Mouse (Mus musculus) brain, embryonic 14.5 days (tissue): ENCODE measurements at regions not wholly inside any gene's neighbourhood (a gene's known extent, or its start where the extent isn't known, plus 50 kb on each side); places are given as distances from the start of the nearest gene placed in this dataset.

Source experiments
- DNase-seq: peaks from one replicate; pipeline ENCODE4 v3.0.0-alpha.2; 2011; ENCODE audit warnings: low read depth
- CTCF ChIP-seq: fragments of 200-500 bp; IDR thresholded peaks from 2 replicates; pipeline ENCODE4 v1.5.1; 2012; ENCODE audit warnings: inconsistent platforms, mild to moderate bottlenecking, moderate library complexity, borderline replicate concordance; ENCODE audit not compliant: insufficient read depth, insufficient read length; ENCODE audit errors: extremely low read depth
- POLR2A ChIP-seq: fragments of 200-500 bp; IDR thresholded peaks from 2 replicates; pipeline ENCODE4 v1.6.1; 2012; ENCODE audit warnings: mild to moderate bottlenecking, inconsistent platforms, borderline replicate concordance; ENCODE audit not compliant: poor library complexity, insufficient read depth, insufficient read length, severe bottlenecking; ENCODE audit errors: extremely low read depth

DNA sequence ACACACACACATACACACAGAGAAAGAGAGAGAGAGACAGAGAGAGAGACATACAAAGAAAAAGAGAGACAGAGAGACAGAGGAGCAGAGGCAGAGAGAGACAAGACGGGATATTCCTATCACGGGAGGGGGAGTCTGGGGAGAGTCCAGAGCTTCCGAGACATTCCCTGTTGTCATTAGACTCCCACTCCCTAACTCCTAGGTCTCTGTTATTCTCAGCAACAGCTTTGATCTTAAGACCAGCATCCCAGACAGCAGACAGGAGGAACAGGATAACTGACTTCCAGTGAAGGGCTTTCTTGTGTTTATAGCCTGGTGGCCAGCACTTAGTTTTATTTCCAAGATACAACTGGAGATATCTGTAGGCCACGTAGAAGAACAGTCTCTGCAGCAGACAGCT, 99.6 kb upstream of the Osmr start:
- TF ChIP-seq POLR2A (no peak), CTCF (no peak)
- DNase-seq, result no peak

DNA sequence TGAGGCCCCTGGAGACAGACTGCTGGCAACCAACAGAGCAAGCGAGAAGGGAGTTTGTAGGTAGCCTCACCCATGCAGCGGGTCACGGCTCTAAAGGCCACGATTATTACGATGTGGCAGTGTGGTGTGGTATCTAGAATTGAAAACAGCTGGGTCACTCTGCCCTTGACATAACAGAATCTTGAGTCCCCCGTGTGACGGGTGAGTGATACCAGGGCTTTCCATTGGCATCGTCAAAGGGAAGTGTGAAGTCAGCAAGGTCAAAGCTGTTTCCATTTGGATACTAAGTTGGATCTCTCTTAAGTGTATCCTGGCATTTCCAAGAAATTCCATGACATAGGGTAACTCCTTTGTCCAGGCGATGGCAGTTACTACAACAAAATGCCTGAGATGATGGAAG, 106.7 kb upstream of the Osmr start:
- TF ChIP-seq POLR2A, result no peak
- no peak for TF ChIP-seq CTCF
- DNase-seq, result no peak

DNA sequence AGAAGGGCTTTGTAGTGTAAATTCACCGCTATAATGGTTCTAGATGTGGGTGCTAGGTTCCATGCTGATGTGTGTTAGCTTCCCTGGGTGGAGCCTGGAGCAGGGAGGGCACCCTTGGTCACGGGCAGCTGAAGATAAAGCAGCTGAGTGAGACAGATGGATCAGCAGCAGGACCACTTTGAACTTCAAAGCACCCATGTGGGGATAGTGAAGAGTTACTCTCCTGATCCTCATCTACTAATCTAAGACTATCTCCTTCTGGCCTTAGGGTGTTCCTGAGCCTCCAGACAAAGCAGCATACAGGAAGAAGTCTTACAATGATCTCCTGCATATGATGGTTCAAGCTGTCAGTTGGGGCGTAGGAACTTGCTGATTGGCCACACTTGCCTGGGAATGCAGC, 107.1 kb upstream of the Lifr start:
- no peak for TF ChIP-seq POLR2A
- no peak for TF ChIP-seq CTCF
- DNase-seq, result no peak

DNA sequence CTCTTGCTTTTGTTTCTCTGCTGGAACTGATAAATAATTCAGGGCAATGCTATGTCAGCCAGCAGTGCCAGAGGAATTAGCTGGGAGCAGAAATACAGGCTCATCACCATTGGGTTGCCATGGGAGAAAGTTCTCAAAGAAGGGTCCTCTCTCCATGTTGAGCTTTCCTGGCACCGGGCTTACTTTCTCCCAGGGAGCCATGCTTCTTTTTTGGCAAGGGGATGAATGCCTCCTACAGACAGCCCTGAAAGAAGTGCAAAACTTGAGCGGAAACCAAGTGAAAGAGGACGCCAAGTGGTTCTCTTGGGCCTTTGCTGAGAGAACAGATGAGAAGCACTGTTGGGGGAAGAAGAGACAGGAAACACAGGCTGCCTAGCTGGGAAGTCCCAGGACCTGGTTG, 102.2 kb upstream of the Lifr start:
- TF ChIP-seq CTCF, result no peak
- TF ChIP-seq POLR2A, result no peak
- peak; percentile 68 for DNase-seq

DNA sequence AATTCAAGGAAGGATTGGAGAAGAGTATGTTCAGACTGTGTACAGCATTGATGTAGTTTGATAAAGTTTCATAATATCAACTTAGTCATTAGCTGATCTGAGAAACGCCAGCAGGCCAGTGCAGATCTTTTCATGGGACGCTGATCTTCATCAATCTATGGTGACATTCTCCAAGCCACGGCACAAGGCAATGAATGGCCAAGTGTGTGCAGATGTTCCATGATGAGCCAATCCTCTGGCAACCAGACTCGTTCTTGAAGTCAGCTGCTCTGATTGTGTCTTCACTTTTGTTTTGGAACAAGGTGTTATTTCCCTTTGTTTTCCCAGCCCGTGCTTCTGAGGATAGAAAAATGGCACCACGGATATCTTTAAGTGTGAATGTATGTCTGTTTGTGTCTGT, 101.3 kb upstream of the Lifr start:
- DNase-seq, result no peak
- TF ChIP-seq CTCF (no peak), POLR2A (no peak)

DNA sequence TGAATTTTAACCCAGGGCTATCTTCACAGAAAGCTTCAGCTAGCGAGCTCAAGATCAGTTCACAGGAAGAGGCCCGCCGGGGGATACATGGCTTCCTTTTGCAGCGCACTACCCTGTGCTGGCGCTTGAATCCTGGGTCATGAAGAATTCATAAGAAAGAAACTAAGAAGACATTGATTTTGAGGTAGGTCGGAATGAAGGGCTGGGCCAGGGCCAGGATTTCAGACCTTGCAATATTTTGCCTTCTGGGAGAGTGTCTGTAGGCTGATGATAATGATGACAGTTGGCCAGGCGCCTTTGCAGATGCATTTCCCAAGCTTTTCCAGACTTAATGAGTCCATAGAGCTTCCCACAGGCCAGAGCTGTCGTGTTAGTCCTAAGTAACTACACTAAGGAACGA, 97.2 kb upstream of the Lifr start:
- peak; percentile 51 for DNase-seq

DNA sequence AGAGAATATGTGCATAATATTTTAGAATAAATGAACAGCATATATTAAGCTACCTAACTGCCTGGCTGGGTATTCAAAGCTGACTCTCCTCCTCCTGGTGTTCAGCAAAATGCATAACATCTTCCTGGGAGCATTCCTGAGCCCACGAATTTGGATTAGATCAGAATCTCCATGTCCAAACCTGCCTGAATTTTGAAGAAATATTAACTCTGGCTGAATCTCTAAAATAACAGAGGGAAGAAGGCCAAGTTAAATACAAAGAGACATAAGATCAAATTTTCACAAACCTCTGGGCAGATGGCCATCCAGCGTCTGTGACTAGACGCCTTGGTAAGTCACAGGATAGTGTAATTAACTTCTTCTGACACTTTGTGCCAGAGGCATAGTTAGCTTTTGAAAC, 95.2 kb upstream of the Lifr start:
- TF ChIP-seq CTCF (no peak), POLR2A (no peak)

More for the DNA sequence above, 97.2 kb upstream of the Lifr start:
- TF ChIP-seq CTCF, result no peak
- TF ChIP-seq POLR2A, result no peak

DNA sequence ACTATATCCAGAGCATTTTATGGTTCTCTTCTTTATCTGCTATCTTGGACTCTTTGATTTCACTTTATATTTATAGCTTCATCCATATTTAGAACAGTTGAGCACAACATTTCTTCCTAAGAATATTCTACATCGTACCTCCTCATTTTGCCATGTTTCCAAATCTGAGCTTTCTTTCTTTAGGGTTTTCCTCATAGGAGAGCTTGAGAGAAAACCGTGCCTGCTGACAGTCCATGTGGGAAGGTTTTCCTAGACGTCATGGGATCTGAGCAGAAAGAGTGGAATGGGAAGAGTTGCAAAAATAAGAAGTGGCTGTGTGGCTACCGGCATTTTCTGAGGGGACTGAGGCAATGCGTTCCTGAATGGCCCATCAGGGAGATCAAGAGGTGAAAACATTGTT, 92.5 kb upstream of the Lifr start:
- TF ChIP-seq POLR2A (no peak), CTCF (no peak)
- no peak for DNase-seq

More for the DNA sequence above, 95.2 kb upstream of the Lifr start:
- no peak for DNase-seq

DNA sequence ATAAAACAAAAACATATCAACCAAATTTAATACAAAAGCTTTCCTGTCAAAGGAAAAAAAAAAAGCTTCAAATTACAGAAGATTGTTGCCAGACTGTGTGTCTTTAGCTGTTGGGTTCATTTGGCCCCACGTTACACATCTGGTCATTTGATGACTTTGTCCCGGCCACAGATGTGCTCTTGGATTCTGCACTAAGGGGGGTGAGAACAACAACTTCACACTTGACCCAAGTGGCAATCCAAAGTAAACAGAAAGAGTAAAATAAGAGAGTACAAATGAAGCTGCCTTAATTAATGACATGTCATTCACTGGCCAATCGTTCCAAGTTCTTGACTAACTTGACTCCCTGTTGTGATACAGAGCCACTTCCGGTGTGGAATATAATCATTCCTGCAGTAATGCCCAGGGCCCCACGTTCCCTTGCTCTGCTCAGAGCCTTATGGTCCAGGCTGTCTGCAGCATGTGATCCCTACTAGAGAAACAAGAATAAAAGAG, 91.8 kb upstream of the Lifr start:
- TF ChIP-seq POLR2A (no peak), CTCF (no peak)
- no peak for DNase-seq

DNA sequence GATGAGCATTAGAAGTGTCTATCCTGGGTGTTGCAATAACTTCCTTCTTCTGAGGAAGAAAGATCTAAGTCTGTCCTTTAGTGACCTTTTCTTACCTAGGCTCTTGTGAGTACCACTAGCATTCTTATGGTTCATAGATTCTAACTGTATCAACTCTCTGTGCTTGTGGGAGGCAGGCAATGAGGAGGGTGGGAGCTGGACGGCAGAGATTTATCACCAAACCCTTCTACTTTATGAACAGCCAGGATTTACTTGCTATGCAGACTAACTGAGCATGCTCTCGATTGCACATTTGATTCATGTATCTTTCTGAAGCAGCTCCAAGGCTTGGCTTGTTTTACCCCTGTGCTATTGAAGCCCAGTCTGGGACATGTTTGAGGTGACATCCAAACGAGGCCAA, 90.7 kb upstream of the Lifr start:
- no peak for DNase-seq
- TF ChIP-seq CTCF (no peak), POLR2A (no peak)

DNA sequence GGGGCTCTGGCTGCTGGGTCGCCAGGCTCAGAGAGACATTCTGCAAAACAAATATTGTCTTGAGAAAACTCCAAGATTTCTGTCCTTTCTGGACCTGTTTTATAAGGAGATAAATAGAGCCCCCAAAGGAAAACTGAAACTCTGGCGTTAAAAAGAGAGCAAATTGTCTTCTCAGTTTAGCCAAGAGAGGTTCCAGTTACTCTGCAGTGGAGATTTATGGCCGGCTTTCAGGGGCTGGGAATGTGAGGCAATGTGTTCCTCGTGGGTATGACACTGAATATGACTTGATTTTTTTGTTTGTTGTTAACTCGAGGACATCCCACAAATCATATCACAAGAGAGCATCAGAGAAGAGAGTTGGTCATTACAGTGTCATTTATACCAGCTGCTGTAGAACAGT, 88.2 kb upstream of the Lifr start:
- no peak for DNase-seq

DNA sequence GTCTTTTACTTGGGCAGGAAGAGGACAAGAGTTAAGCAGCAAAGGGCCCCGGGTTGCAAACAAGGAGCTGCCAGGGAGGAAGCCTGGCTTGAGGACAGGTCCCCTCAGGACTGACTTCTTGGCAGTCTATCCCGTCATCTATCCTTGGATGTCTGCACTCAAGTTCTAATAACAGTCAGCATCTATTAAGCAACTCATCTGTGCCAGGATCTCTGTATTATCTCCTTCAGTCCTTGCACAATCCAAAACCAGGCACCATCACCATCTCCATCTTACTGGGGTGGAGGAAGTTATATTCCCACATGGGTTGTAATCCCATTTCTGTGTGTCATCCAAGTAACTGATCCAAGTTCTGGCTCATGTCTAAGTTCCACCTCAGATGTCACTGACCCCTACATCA, 87.1 kb upstream of the Lifr start:
- TF ChIP-seq POLR2A (no peak), CTCF (no peak)
- no peak for DNase-seq

More for the DNA sequence above, 88.2 kb upstream of the Lifr start:
- TF ChIP-seq POLR2A (no peak), CTCF (no peak)
